Mouse (Mus musculus): ENCODE measurements around the gene Prkaa2. TPM values are rescaled to one million over a fixed set of nuclear protein-coding genes. Genes with fewer than 3 reads are reported as not detected.
A peak's percentile ranks its signal among the peaks of the same experiment; 100 is the strongest.

The Prkaa2 gene
- polyA plus RNA-seq, 1 experiment from 2014 or later, result 2.3 TPM

DNA sequence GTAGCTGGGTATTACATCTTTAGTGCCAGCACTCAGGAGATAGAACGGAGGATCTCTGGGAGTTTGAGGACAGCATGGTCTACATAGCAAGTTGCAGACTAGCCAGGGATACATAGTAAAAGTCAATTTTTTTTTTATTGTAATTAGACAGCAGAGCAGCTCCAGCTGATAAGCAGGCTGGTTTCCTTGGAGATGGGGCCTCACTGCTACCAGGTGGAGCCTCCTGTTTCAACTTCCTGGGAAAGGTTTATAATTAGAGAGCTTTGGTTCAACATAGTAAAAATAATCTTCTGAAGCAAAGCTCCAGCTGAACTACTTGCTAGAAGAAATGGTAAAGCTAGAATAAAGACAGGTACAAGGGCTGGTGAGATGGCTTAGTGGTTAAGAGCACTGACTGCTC lies 59.6 kb downstream of the Prkaa2 start:
- H3K36me3 ChIP-seq (ENCODE audit: insufficient read depth, low read length), result no peaks in the 10 kb centered on the region
- H3K27ac ChIP-seq (ENCODE audit: low read length), result no peak overlapping the region
- TF ChIP-seq CTCF (IDR thresholded peaks at IDR 0.05), result no peak
- no peak for TF ChIP-seq EP300 (IDR thresholded peaks at IDR 0.05)
- DNase-seq (ENCODE audit: low spot score), result no peak
- no peak for ATAC-seq
- no peaks in the 10 kb centered on the region for H3K27me3 ChIP-seq (replicated peaks; ENCODE audit: insufficient read depth, low read length)
- no peak overlapping the region for H3K4me3 ChIP-seq (ENCODE audit: low read depth, low read length)
- H3K4me2 ChIP-seq (replicated peaks; ENCODE audit: low read depth, low read length), result no peak overlapping the region
- 85% methylated on average over 1 of the region's 1 CpGs for WGBS
- no peak overlapping the region for H3K9ac ChIP-seq (replicated peaks; ENCODE audit: low read depth)
- no peaks in the 10 kb centered on the region for H3K4me1 ChIP-seq (ENCODE audit: insufficient read depth, low read depth, low read length)
- no peaks in the 10 kb centered on the region for H3K9me3 ChIP-seq (ENCODE audit: low read length)

DNA sequence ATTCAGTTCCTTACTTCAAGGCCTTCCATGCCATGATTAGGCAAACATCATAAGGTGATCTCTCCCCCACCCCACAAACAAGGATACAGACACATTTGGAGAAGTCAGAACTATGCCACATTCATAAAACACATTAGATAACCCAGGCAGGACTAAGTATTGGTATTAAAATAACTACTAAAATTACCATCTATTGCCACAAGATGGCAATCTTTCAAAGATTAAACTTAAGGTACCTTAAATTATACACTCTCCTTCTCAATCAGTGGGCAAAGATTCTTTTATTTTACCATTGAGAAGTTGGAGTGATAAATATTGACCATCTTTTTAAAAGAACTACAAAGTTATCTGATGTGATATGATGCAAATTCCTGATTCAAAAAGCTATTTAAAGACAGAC lies 75.4 kb downstream of the Prkaa2 start:
- Histone ChIP-seq H3K9ac (replicated peaks; ENCODE audit: low read depth) (no peak overlapping the region), H3K4me2 (replicated peaks; ENCODE audit: low read depth, low read length) (no peak overlapping the region), H3K9me3 (ENCODE audit: low read length) (no peaks in the 10 kb centered on the region), H3K36me3 (ENCODE audit: insufficient read depth, low read length) (no peaks in the 10 kb centered on the region), H3K4me1 (ENCODE audit: insufficient read depth, low read depth, low read length) (no peaks in the 10 kb centered on the region), H3K4me3 (ENCODE audit: low read depth, low read length) (no peak overlapping the region), H3K27me3 (replicated peaks; ENCODE audit: insufficient read depth, low read length) (no peaks in the 10 kb centered on the region), H3K27ac (ENCODE audit: low read length) (no peak overlapping the region)
- TF ChIP-seq EP300 (IDR thresholded peaks at IDR 0.05) (no peak), CTCF (IDR thresholded peaks at IDR 0.05) (peak; percentile 49)
- DNase-seq (ENCODE audit: low spot score), result peak; percentile 75
- no peak for ATAC-seq

DNA sequence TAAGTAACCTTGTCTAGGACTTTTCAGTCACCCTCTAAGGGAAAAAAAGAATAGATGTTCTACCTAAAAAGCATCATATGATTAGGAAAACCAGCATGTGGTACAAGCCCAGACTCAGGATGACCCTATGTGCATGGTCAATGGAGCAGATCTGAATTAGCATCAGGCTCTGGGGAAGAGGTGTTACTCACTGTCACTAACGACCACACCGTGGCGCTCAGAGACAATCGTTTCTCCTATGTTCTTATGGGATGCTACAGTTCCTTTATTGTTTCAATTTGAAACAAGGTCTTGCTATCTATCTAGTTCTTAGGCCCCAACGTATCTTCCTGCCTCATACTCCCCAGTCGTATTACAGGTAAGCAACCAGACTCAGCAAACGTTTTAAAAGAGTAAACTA lies 76.5 kb downstream of the Prkaa2 start:
- H3K27ac ChIP-seq (ENCODE audit: low read length), result no peak overlapping the region
- H3K4me1 ChIP-seq (ENCODE audit: insufficient read depth, low read depth, low read length), result no peaks in the 10 kb centered on the region
- TF ChIP-seq EP300 (IDR thresholded peaks at IDR 0.05) (no peak), CTCF (IDR thresholded peaks at IDR 0.05) (peak; percentile 34; the same call in 1 of the 2 replicates)
- no peak overlapping the region for H3K9ac ChIP-seq (replicated peaks; ENCODE audit: low read depth)
- H3K4me2 ChIP-seq (replicated peaks; ENCODE audit: low read depth, low read length), result no peak overlapping the region
- 53% methylated on average over 7 of the region's 7 CpGs for WGBS
- DNase-seq (ENCODE audit: low spot score), result no peak
- no peaks in the 10 kb centered on the region for H3K36me3 ChIP-seq (ENCODE audit: insufficient read depth, low read length)
- no peaks in the 10 kb centered on the region for H3K27me3 ChIP-seq (replicated peaks; ENCODE audit: insufficient read depth, low read length)
- ATAC-seq, result no peak
- H3K4me3 ChIP-seq (ENCODE audit: low read depth, low read length), result no peak overlapping the region
- no peaks in the 10 kb centered on the region for H3K9me3 ChIP-seq (ENCODE audit: low read length)

DNA sequence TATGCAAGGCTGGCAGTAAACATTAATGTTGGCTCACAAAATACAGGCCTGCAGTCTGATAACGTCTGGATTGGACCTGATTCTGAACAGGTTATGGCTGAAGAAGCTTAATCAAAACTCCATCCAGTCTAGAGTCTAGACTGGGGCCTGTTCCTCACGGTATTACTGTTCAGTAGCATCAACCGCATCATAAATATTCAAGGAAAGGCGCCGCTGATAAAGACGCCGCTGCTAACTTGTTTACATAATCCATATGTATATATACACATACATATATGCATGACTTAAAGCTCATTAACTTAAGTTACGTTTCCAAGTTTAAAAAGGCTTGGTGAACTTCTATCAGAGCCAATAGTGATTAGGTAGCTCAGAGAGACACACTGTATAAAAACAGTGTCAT lies 78.6 kb downstream of the Prkaa2 start:
- WGBS, result 58% methylated on average over 8 of the region's 8 CpGs
- TF ChIP-seq CTCF (IDR thresholded peaks at IDR 0.05), result no peak
- TF ChIP-seq EP300 (IDR thresholded peaks at IDR 0.05), result no peak
- no peaks in the 10 kb centered on the region for H3K27me3 ChIP-seq (replicated peaks; ENCODE audit: insufficient read depth, low read length)
- H3K9ac ChIP-seq (replicated peaks; ENCODE audit: low read depth), result no peak overlapping the region
- no peak for DNase-seq (ENCODE audit: low spot score)
- H3K9me3 ChIP-seq (ENCODE audit: low read length), result no peaks in the 10 kb centered on the region
- no peak overlapping the region for H3K4me3 ChIP-seq (ENCODE audit: low read depth, low read length)
- no peak overlapping the region for H3K27ac ChIP-seq (ENCODE audit: low read length)
- no peaks in the 10 kb centered on the region for H3K4me1 ChIP-seq (ENCODE audit: insufficient read depth, low read depth, low read length)
- no peak overlapping the region for H3K4me2 ChIP-seq (replicated peaks; ENCODE audit: low read depth, low read length)
- ATAC-seq, result no peak
- no peaks in the 10 kb centered on the region for H3K36me3 ChIP-seq (ENCODE audit: insufficient read depth, low read length)

- no peak overlapping the region for H3K4me2 ChIP-seq (replicated peaks; ENCODE audit: low read depth, low read length)
- no peaks in the 10 kb centered on the region for H3K4me1 ChIP-seq (ENCODE audit: insufficient read depth, low read depth, low read length)
- no peaks in the 10 kb centered on the region for H3K36me3 ChIP-seq (ENCODE audit: insufficient read depth, low read length)
- 69% methylated on average over 6 of the region's 6 CpGs for WGBS
- ATAC-seq (no peak), DNase-seq (ENCODE audit: low spot score) (no peak)
- H3K4me3 ChIP-seq (ENCODE audit: low read depth, low read length), result no peak overlapping the region
- H3K27ac ChIP-seq (ENCODE audit: low read length), result no peak overlapping the region
- H3K9ac ChIP-seq (replicated peaks; ENCODE audit: low read depth), result no peak overlapping the region
- no peaks in the 10 kb centered on the region for H3K9me3 ChIP-seq (ENCODE audit: low read length)
- no peaks in the 10 kb centered on the region for H3K27me3 ChIP-seq (replicated peaks; ENCODE audit: insufficient read depth, low read length)
- TF ChIP-seq CTCF (IDR thresholded peaks at IDR 0.05) (no peak), EP300 (IDR thresholded peaks at IDR 0.05) (no peak)
Observed at GRCm38 (mm10) chr4:105027278-105027677, 82.4 kb downstream of the Prkaa2 start.

DNA sequence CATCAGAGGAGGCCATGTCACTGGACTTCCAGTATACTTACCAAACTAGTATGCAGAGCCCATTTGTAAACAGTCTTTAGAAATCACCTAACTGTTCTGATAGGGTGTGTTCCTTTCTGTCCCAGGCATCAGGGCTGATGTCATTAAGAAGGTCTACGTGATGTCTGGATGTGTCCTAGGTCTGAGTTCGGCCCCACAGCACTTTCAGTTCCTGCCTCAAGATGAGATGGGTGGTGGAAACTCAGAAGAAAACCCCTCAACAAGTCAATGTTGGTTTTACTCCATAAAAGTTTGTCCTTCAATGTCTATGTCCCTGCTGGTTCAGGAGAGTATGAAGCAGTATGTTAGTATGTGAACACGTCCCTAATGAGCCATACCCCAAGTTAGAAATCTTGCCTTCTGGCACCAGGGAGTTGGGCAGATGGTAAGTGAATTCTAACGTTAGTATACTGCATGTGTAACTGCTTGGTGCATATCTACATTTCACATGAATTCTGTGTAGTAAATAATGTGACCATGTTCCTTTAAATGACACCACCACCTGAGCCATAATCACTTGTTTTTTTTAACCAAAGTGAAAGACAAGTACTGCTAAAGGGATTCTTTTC lies 93.6 kb downstream of the Prkaa2 start:
- no peaks in the 10 kb centered on the region for H3K36me3 ChIP-seq (ENCODE audit: insufficient read depth, low read length)
- 76% methylated on average over 4 of the region's 4 CpGs for WGBS
- H3K27me3 ChIP-seq (replicated peaks; ENCODE audit: insufficient read depth, low read length), result no peaks in the 10 kb centered on the region
- H3K4me1 ChIP-seq (ENCODE audit: insufficient read depth, low read depth, low read length), result no peaks in the 10 kb centered on the region
- no peak overlapping the region for H3K27ac ChIP-seq (ENCODE audit: low read length)
- ATAC-seq (no peak), DNase-seq (ENCODE audit: low spot score) (no peak)
- no peak overlapping the region for H3K4me3 ChIP-seq (ENCODE audit: low read depth, low read length)
- no peak overlapping the region for H3K4me2 ChIP-seq (replicated peaks; ENCODE audit: low read depth, low read length)
- TF ChIP-seq CTCF (IDR thresholded peaks at IDR 0.05) (no peak), EP300 (IDR thresholded peaks at IDR 0.05) (no peak)
- no peaks in the 10 kb centered on the region for H3K9me3 ChIP-seq (ENCODE audit: low read length)
- H3K9ac ChIP-seq (replicated peaks; ENCODE audit: low read depth), result no peak overlapping the region

- Histone ChIP-seq H3K27me3 (replicated peaks; ENCODE audit: insufficient read depth, low read length) (no peaks in the 10 kb centered on the region), H3K4me1 (ENCODE audit: insufficient read depth, low read depth, low read length) (no peaks in the 10 kb centered on the region), H3K36me3 (ENCODE audit: insufficient read depth, low read length) (no peaks in the 10 kb centered on the region), H3K4me2 (replicated peaks; ENCODE audit: low read depth, low read length) (no peak overlapping the region), H3K4me3 (ENCODE audit: low read depth, low read length) (no peak overlapping the region), H3K9ac (replicated peaks; ENCODE audit: low read depth) (no peak overlapping the region), H3K9me3 (ENCODE audit: low read length) (no peaks in the 10 kb centered on the region), H3K27ac (ENCODE audit: low read length) (no peak overlapping the region)
- no peak for ATAC-seq
- WGBS, result 42% methylated on average over 6 of the region's 6 CpGs
- TF ChIP-seq CTCF (IDR thresholded peaks at IDR 0.05) (no peak), EP300 (IDR thresholded peaks at IDR 0.05) (no peak)
- DNase-seq (ENCODE audit: low spot score), result peak; percentile 24
Observed at GRCm38 (mm10) chr4:105015496-105015895, 94.2 kb downstream of the Prkaa2 start.
